Mouse (Mus musculus): ENCODE measurements around the gene Rbl1. TPM values are rescaled to one million over a fixed set of nuclear protein-coding genes. Genes with fewer than 3 reads are reported as not detected.
A peak's percentile ranks its signal among the peaks of the same experiment; 100 is the strongest.

Gene Rbl1
- polyA plus RNA-seq, 1 experiment from 2014 or later, result 20.9 TPM

GRCm38 (mm10) chr2:157141962-157142361, 62.4 kb downstream of the Rbl1 start:
- H3K36me3 ChIP-seq, result peaks cover 21% of the 10 kb centered on the region
- H3K9me3 ChIP-seq (replicated peaks), result no peaks in the 10 kb centered on the region
- peaks cover 8% of the 10 kb centered on the region for H3K4me1 ChIP-seq (replicated peaks)
- H3K4me3 ChIP-seq (replicated peaks), result no peak overlapping the region
- H3K27ac ChIP-seq, result no peak overlapping the region
- no peak overlapping the region for H3K4me2 ChIP-seq
- 40% methylated on average over 4 of the region's 4 CpGs for WGBS (ENCODE audit: insufficient replicate concordance)
- no peak for ATAC-seq (ENCODE audit: low read depth)
- no peak overlapping the region for H3K9ac ChIP-seq
- no peaks in the 10 kb centered on the region for H3K27me3 ChIP-seq
- no peak for DNase-seq

GRCm38 (mm10) chr2:157139251-157139802, 65.0 kb downstream of the Rbl1 start:
- Histone ChIP-seq H3K9ac (no peak overlapping the region), H3K4me3 (replicated peaks) (no peak overlapping the region), H3K9me3 (replicated peaks) (no peaks in the 10 kb centered on the region), H3K27me3 (no peaks in the 10 kb centered on the region), H3K36me3 (peaks cover 5% of the 10 kb centered on the region), H3K27ac (no peak overlapping the region), H3K4me2 (no peak overlapping the region), H3K4me1 (replicated peaks) (peaks cover 23% of the 10 kb centered on the region)
- ATAC-seq (ENCODE audit: low read depth) (no peak), DNase-seq (no peak)
- 46% methylated on average over 5 of the region's 5 CpGs for WGBS (ENCODE audit: insufficient replicate concordance)

GRCm38 (mm10) chr2:157138808-157139207, 65.5 kb downstream of the Rbl1 start:
- Histone ChIP-seq H3K9me3 (replicated peaks) (no peaks in the 10 kb centered on the region), H3K27ac (no peak overlapping the region), H3K4me2 (no peak overlapping the region), H3K4me3 (replicated peaks) (no peak overlapping the region), H3K36me3 (0 out of 2 replicates have a peak, but pooled peaks cover under 1% of the 10 kb centered on the region), H3K9ac (no peak overlapping the region), H3K4me1 (replicated peaks) (peaks cover 26% of the 10 kb centered on the region), H3K27me3 (no peaks in the 10 kb centered on the region)
- 36% methylated on average over 5 of the region's 5 CpGs for WGBS (ENCODE audit: insufficient replicate concordance)
- DNase-seq (no peak), ATAC-seq (ENCODE audit: low read depth) (no peak)

GRCm38 (mm10) chr2:157137959-157138731, 66.2 kb downstream of the Rbl1 start:
- no peaks in the 10 kb centered on the region for H3K9me3 ChIP-seq (replicated peaks)
- no peak overlapping the region for H3K4me2 ChIP-seq
- WGBS (ENCODE audit: insufficient replicate concordance), result 44% methylated on average over 9 of the region's 9 CpGs
- ATAC-seq (ENCODE audit: low read depth) (no peak), DNase-seq (no peak)
- H3K36me3 ChIP-seq, result no peaks in the 10 kb centered on the region
- H3K4me1 ChIP-seq (replicated peaks), result peaks cover 33% of the 10 kb centered on the region
- H3K9ac ChIP-seq, result no peak overlapping the region
- H3K27me3 ChIP-seq, result no peaks in the 10 kb centered on the region
- no peak overlapping the region for H3K4me3 ChIP-seq (replicated peaks)
- H3K27ac ChIP-seq, result no peak overlapping the region

DNA sequence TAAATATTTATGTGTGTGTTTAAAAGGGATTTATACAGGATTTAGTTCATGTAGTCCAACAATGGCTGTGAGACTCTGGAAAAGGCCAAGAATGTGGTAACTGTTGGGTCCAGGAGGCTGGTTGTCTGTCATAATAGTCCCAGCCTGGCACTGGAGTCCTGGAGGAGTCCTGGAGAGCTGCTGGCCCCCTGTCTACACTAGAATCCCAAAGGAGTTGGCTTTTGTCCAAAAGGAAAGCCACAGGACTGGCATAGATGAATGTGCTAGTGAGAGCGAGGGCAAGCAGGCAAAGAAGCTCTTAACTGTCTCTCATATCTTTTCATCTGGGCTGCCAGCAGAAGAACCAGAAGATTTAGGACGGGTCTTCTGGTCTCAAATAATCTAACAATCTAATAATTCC, 67.7 kb downstream of the Rbl1 start:
- Histone ChIP-seq H3K4me1 (replicated peaks) (peaks cover 48% of the 10 kb centered on the region), H3K27me3 (no peaks in the 10 kb centered on the region), H3K9me3 (replicated peaks) (no peaks in the 10 kb centered on the region), H3K4me3 (replicated peaks) (no peak overlapping the region), H3K9ac (no peak overlapping the region), H3K36me3 (no peaks in the 10 kb centered on the region), H3K4me2 (no peak overlapping the region), H3K27ac (peak overlapping the region; percentile 41; the same call in 1 of the 2 replicates)
- WGBS (ENCODE audit: insufficient replicate concordance), result 60% methylated on average over 2 of the region's 2 CpGs
- ATAC-seq (ENCODE audit: low read depth), result no peak
- no peak for DNase-seq

GRCm38 (mm10) chr2:157136176-157136575, 68.2 kb downstream of the Rbl1 start:
- ATAC-seq (ENCODE audit: low read depth), result no peak
- no peaks in the 10 kb centered on the region for H3K27me3 ChIP-seq
- H3K27ac ChIP-seq, result peak overlapping the region; percentile 91
- H3K9me3 ChIP-seq (replicated peaks), result no peaks in the 10 kb centered on the region
- no peaks in the 10 kb centered on the region for H3K36me3 ChIP-seq
- H3K4me2 ChIP-seq, result no peak overlapping the region
- H3K9ac ChIP-seq, result no peak overlapping the region
- WGBS (ENCODE audit: insufficient replicate concordance), result 80% methylated on average over 4 of the region's 4 CpGs
- H3K4me3 ChIP-seq (replicated peaks), result no peak overlapping the region
- no peak for DNase-seq
- peaks cover 49% of the 10 kb centered on the region for H3K4me1 ChIP-seq (replicated peaks)

DNA sequence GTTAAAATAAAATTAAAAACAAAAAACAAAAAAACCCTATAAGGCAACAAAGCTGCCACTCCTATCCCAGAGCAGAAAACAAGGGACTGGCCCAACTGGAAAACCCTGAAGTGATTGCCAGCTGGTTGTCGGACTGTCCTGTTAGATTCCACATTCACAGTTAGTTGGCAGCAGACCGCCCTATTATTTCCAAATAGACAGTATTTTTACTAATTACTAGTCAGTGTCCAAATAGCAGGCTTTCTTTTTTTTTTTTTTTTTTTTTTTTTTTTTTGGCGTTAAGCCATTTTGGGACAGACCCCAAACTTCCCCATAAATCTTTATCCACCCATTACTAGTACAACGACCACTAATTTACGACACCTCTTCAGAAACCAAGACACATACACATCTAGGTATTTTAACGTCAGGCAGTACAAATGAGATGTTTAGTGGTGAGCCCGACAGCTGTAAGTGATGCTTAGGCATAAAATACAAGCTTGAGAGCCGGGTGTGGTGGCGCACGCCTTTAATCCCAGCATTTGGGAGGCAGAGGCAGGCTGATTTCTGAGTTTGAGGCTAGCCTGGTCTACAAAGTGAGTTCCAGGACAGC, 68.7 kb downstream of the Rbl1 start:
- Histone ChIP-seq H3K4me1 (replicated peaks) (peaks cover 55% of the 10 kb centered on the region), H3K27me3 (no peaks in the 10 kb centered on the region)
- ATAC-seq (ENCODE audit: low read depth), result no peak

DNA sequence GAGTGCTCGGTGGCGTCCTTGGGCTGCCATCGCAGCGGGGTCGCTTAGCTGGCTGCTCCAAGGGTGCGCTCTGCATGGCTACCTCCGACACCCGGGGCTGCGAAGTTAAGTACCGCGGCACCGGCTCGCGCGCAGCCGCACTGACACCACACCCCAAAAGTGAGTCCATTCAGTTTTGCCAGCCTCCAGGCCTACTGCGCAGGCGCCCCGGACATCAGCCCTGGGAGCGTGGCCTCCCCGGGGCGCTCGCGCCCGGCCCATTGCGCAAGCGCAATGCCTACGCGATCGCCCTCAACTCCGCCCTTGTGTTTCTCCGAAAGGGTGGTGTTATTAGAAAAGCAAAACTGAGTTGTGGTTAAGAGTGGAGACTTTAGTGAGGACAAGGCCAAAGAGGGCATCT, 69.3 kb downstream of the Rbl1 start, which contains the start of gene Samhd1:
Gene Samhd1, minus strand, starts transcription at position 252 of the 400 bp plus-strand sequence.
- peak within 1 kb of the TSS; percentile 91 for H3K27ac ChIP-seq
- no peaks in the 10 kb centered on the region for H3K36me3 ChIP-seq
- DNase-seq (peak; percentile 97), ATAC-seq (ENCODE audit: low read depth) (peak; percentile 98)
- peak within 1 kb of the TSS; percentile 88 for H3K4me2 ChIP-seq
- H3K4me3 ChIP-seq (replicated peaks), result peak within 1 kb of the TSS; percentile 79
- H3K9me3 ChIP-seq (replicated peaks), result no peaks in the 10 kb centered on the region
- no peaks in the 10 kb centered on the region for H3K27me3 ChIP-seq
- peaks cover 58% of the 10 kb centered on the region for H3K4me1 ChIP-seq (replicated peaks)
- 0% methylated on average over 32 of the region's 32 CpGs for WGBS (ENCODE audit: insufficient replicate concordance)
- H3K9ac ChIP-seq, result peak within 1 kb of the TSS; percentile 90

More for the DNA sequence above, 68.7 kb downstream of the Rbl1 start:
- Histone ChIP-seq H3K36me3 (no peaks in the 10 kb centered on the region), H3K9ac (peak overlapping the region; percentile 66), H3K9me3 (replicated peaks) (no peaks in the 10 kb centered on the region), H3K4me2 (peak overlapping the region; percentile 88), H3K4me3 (replicated peaks) (peak overlapping the region; percentile 79), H3K27ac (peak overlapping the region; percentile 91)
- no peak for DNase-seq
- 84% methylated on average over 10 of the region's 10 CpGs for WGBS (ENCODE audit: insufficient replicate concordance)

- Histone ChIP-seq H3K4me1 (replicated peaks) (peaks cover 61% of the 10 kb centered on the region), H3K9me3 (replicated peaks) (no peaks in the 10 kb centered on the region), H3K4me3 (replicated peaks) (peak overlapping the region; percentile 79), H3K9ac (peak overlapping the region; percentile 90), H3K27me3 (no peaks in the 10 kb centered on the region), H3K4me2 (peak overlapping the region; percentile 88), H3K27ac (peak overlapping the region; percentile 87), H3K36me3 (no peaks in the 10 kb centered on the region)
- ATAC-seq (ENCODE audit: low read depth) (peak; percentile 57), DNase-seq (peak; percentile 43)
- under 1% methylated on average over 25 of the region's 25 CpGs for WGBS (ENCODE audit: insufficient replicate concordance)
Measured at GRCm38 (mm10) chr2:157134479-157134931, 69.8 kb downstream of the Rbl1 start.

DNA sequence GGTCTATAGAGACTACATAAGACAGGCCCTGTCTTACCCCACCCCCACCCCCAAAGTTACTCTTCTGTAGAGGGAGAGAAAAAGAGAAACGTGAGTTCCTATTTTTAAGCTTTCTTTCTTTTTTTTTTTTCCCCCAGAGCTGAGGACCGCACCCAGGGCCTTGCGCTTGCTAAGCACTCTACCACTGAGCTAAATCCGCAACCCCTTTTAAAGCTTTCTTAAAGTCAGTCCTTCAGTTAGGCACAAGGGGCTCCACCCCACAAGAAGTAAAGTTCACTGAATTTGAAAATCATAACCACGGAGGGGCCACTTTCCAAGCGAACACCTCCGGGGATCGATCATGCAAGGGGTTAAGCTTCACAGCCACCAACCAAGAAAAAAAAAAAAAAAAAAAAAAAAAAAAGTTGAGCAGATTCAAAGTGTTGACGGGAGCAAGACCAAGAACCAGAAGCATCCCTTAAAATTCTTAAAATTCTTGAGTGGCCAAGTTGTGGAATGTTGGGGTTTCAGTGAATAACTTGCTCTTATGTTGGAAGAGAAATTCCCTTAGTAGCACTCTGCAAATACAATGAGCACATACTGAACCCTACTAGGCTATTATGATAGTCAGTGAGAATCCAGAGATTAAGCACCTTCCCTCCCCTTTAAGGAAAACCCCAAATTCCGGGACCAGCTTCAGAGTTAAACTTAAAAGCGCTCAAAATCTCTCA, 70.4 kb downstream of the Rbl1 start:
- no peak for ATAC-seq (ENCODE audit: low read depth)
- peak overlapping the region; percentile 90 for H3K9ac ChIP-seq
- WGBS (ENCODE audit: insufficient replicate concordance), result 8% methylated on average over 11 of the region's 11 CpGs

More for the DNA sequence above, 70.4 kb downstream of the Rbl1 start:
- peaks cover 64% of the 10 kb centered on the region for H3K4me1 ChIP-seq (replicated peaks)
- DNase-seq, result no peak
- peak overlapping the region; percentile 79 for H3K4me3 ChIP-seq (replicated peaks)
- H3K9me3 ChIP-seq (replicated peaks), result no peaks in the 10 kb centered on the region
- H3K4me2 ChIP-seq, result peak overlapping the region; percentile 88
- H3K36me3 ChIP-seq, result no peaks in the 10 kb centered on the region
- H3K27ac ChIP-seq, result peak overlapping the region; percentile 87
- no peaks in the 10 kb centered on the region for H3K27me3 ChIP-seq

Measured in liver, embryonic 13.5 days (tissue).